Mouse (Mus musculus) hindbrain, embryonic 14.5 days (tissue): ENCODE results near the gene Olfr106-ps. TPM values are rescaled to one million over a fixed set of nuclear protein-coding genes. Genes with fewer than 3 reads are reported as not detected.

Source experiments
- ATAC-seq: fragments of 200-750 bp; cut with Nextera tagmentation; 2 replicates; pipeline ENCODE4 v1.8.0; 2017; ENCODE audit warnings: moderate number of reproducible peaks, mild to moderate bottlenecking, moderate TSS enrichment, moderate library complexity; ENCODE audit not compliant: low FRiP score
- DNase-seq: peaks from one replicate; pipeline ENCODE4 v3.0.0-alpha.2; 2015; ENCODE audit warnings: low spot score
- H3K27ac ChIP-seq: fragments of 300-500 bp; sonication (generic); 2 replicates; pipeline ENCODE4 v1.5.1; 2014; ENCODE audit warnings: mild to moderate bottlenecking, moderate library complexity
- H3K27me3 ChIP-seq: fragments of 300-500 bp; sonication (generic); 2 replicates; pipeline ENCODE4 v1.6.1; 2014; ENCODE audit warnings: mild to moderate bottlenecking, low read length, mixed read lengths; ENCODE audit not compliant: control insufficient read depth, insufficient read depth
- H3K36me3 ChIP-seq: fragments of 300-500 bp; sonication (generic); replicated peaks from 2 replicates; pipeline ENCODE4 v1.6.1; 2014; ENCODE audit not compliant: control insufficient read depth, insufficient read depth
- H3K4me1 ChIP-seq: fragments of 300-500 bp; sonication (generic); replicated peaks from 2 replicates; pipeline ENCODE4 v1.6.1; 2014; ENCODE audit warnings: antibody characterized with exemption, low read length, mixed read lengths; ENCODE audit not compliant: control insufficient read depth, insufficient read depth
- H3K4me2 ChIP-seq: fragments of 300-500 bp; sonication (generic); replicated peaks from 2 replicates; pipeline ENCODE4 v1.6.1; 2014; ENCODE audit warnings: mild to moderate bottlenecking, moderate library complexity
- H3K4me3 ChIP-seq: fragments of 300-500 bp; sonication (generic); replicated peaks from 2 replicates; pipeline ENCODE4 v1.5.1; 2014; ENCODE audit warnings: mild to moderate bottlenecking, low read length
- H3K9ac ChIP-seq: fragments of 300-500 bp; sonication (generic); 2 replicates; pipeline ENCODE4 v1.6.1; 2014
- H3K9me3 ChIP-seq: fragments of 300-500 bp; sonication (generic); 2 replicates; pipeline ENCODE4 v1.6.1; 2016; ENCODE audit warnings: low read length; ENCODE audit not compliant: control insufficient read depth
- WGBS: fragments of 180-500 bp; shearing (Covaris S2); extraction: QIAGEN DNeasy Blood & Tissue Kit; methylation state at CpG from one replicate; pipeline ENCODE4 v1.1.7; 2014; 5-methylcytosine and 5-hydroxymethylcytosine counted together
- polyA plus RNA-seq: library from polyadenylated mRNA; unstranded; fragments of >200 nt; fragmentation: Nextera tagmentation; extraction: Ambion mirVana; gene quantifications from 2 replicates; pipeline ENCODE4 v1.2.1, GENCODE M21; 2014

Gene Olfr106-ps
- polyA plus RNA-seq, result not detected in 2 replicates

DNA sequence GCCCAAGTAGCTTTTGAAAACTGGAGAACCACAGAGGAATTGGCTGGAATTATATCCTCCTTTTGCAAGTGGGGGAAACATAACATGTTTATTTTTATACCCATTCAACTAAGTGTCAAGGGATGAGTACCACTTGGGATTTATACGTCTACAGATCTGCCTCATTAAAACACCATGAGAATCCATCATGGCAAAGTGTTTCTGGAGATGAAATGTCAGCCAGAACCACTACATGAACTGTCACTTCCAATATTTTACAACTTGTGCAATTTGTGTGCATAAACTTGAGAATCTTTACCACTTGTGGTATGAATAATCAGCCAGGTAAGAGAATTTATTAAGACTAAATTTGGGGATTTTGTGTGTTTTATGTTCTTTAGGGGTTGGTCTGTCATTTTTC, at the start of gene Olfr106-ps:
TSS of gene Olfr106-ps (plus strand) at position 301 of the 400 bp plus-strand sequence.
- Histone ChIP-seq H3K9me3 (0 out of 2 replicates have a peak, but pooled peaks cover 4% of the 10 kb centered on the region), H3K27me3 (no peaks in the 10 kb centered on the region), H3K27ac (no peak within 1 kb of the TSS), H3K36me3 (no peaks in the 10 kb centered on the region), H3K4me1 (no peaks in the 10 kb centered on the region), H3K4me3 (no peak within 1 kb of the TSS), H3K4me2 (no peak within 1 kb of the TSS), H3K9ac (no peak within 1 kb of the TSS)
- ATAC-seq (no peak), DNase-seq (no peak)
- 70% methylated on average over 1 of the region's 1 CpGs for WGBS

DNA sequence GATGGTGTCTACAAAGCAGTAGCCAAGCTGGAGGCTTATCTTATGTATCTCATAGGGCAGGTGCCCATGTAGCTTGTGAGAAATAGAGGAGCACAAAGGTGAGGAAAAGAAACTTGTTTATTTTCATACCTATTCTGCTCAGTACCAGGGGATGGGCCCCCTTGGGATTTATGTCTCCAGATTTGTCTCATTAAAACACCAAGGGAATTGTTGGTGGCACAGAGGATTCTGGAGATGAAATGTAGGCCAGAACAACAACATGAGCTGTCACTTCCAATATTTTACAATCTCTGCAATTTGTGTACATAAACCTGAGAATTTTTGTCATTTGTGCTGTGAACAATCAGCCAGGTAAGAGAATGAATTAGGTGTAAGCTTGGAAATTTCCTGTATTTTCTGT, 30.9 kb upstream of the Olfr106-ps start, which contains the start of gene Olfr104-ps:
TSS of gene Olfr104-ps (plus strand) at position 301 of the 400 bp plus-strand sequence.
- H3K27ac ChIP-seq, result no peak within 1 kb of the TSS
- no peak within 1 kb of the TSS for H3K4me3 ChIP-seq
- DNase-seq, result no peak
- no peaks in the 10 kb centered on the region for H3K9me3 ChIP-seq
- no peak for ATAC-seq
- no peaks in the 10 kb centered on the region for H3K27me3 ChIP-seq
- no peak within 1 kb of the TSS for H3K9ac ChIP-seq
- no peaks in the 10 kb centered on the region for H3K36me3 ChIP-seq
- H3K4me1 ChIP-seq, result no peaks in the 10 kb centered on the region
- H3K4me2 ChIP-seq, result no peak within 1 kb of the TSS

DNA sequence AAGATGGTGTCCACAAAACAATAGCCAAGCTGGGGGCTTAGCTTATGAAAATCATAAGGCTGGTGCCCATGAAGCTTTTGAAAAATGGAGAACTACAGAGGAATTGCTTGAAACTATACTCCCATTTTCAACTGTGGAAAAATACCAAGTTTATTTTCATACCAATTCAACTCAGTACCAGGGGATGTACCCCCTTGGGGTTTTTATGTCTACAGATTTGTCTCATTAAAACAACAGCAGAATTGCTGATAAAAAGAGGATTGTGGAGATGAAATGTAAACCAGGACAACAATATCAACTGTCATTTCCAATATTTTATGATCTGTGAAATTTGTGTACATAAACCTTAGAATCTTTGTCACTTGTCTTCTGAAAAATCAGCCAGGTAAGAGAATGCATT, 11.5 kb upstream of the Olfr106-ps start, which contains the start of gene Olfr105-ps:
TSS of gene Olfr105-ps (plus strand) at position 301 of the 400 bp plus-strand sequence.
- H3K27ac ChIP-seq, result no peak within 1 kb of the TSS
- no peak within 1 kb of the TSS for H3K9ac ChIP-seq
- no peaks in the 10 kb centered on the region for H3K4me1 ChIP-seq
- no peaks in the 10 kb centered on the region for H3K36me3 ChIP-seq
- H3K4me3 ChIP-seq, result no peak within 1 kb of the TSS
- H3K9me3 ChIP-seq, result no peaks in the 10 kb centered on the region
- H3K27me3 ChIP-seq, result no peaks in the 10 kb centered on the region
- no peak within 1 kb of the TSS for H3K4me2 ChIP-seq
- DNase-seq (no peak), ATAC-seq (no peak)

DNA sequence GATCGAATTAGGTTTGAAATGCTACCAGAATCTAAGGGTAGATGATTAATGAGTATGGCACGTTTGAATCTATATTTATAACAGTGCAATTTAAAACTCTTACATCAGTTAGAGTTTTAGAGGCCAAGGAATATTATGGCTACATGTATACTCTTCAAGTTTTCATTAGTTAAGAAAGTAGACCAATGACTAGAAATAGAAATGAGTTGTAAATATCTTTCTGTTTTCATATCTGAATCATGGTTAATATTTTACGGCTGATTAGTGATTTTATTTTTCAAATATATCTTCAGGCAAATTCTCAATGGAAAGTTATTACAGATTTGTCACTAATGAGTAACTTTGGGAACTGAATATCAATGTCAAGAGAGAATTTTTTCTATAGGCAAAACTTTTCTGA, 8.7 kb downstream of the Olfr106-ps start, which contains the start of gene Olfr107:
TSS of gene Olfr107 (plus strand) at position 301 of the 400 bp plus-strand sequence.
- WGBS, result 78% methylated on average over 3 of the region's 3 CpGs
- no peak for ATAC-seq
- H3K27ac ChIP-seq, result no peak within 1 kb of the TSS

DNA sequence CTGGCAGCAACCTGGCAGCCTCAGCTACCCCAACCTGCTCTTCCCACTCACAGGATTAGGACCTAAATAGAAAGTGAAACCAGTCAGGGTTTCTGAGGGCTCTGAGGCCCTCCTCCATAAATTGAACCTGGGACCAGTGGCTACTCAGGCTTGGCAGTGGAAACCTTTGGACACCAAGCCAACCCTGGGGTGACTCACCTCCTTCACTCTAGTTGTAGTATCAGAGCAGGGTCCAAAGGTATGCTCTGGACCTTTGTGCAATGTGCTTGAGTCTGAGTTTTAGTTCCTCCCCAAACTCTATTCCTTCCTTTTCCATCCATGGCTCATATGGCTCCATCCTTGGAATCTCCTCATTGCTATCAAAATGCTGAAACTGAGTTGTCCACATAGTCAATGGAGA, 23.2 kb downstream of the Olfr106-ps start:
- no peaks in the 10 kb centered on the region for H3K27me3 ChIP-seq
- H3K9me3 ChIP-seq, result no peaks in the 10 kb centered on the region
- H3K4me2 ChIP-seq, result no peak overlapping the region
- no peaks in the 10 kb centered on the region for H3K36me3 ChIP-seq
- H3K27ac ChIP-seq, result no peak overlapping the region
- no peak for ATAC-seq
- H3K9ac ChIP-seq, result no peak overlapping the region
- H3K4me3 ChIP-seq, result no peak overlapping the region
- no peaks in the 10 kb centered on the region for H3K4me1 ChIP-seq
- no peak for DNase-seq

More for the DNA sequence above, 8.7 kb downstream of the Olfr106-ps start, which contains the start of gene Olfr107:
- no peaks in the 10 kb centered on the region for H3K4me1 ChIP-seq
- no peak within 1 kb of the TSS for H3K4me2 ChIP-seq
- H3K4me3 ChIP-seq, result no peak within 1 kb of the TSS
- no peak within 1 kb of the TSS for H3K9ac ChIP-seq
- H3K36me3 ChIP-seq, result no peaks in the 10 kb centered on the region
- DNase-seq, result no peak
- H3K27me3 ChIP-seq, result no peaks in the 10 kb centered on the region
- no peaks in the 10 kb centered on the region for H3K9me3 ChIP-seq

DNA sequence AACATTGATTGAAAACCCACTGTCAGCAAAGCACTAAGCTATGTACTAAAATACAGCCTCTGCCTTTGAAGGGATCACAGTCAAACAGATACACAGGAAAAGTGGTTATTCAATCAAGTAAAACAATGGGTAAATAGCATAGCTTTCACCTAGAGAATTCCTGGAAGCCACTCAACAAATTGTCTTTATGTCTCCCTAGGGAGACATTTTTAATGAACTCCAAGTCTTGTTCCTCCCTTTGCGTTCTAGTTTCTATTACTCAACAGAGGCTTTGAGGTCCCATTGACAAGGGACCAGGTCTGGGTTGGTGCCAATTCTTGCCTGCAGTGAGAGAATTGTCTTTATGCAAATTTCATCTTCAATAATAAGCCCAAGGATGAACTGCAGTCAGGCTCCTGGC, 55.0 kb downstream of the Olfr106-ps start, which contains the start of gene Olfr108:
TSS of gene Olfr108 (plus strand) at position 301 of the 400 bp plus-strand sequence.
- H3K9ac ChIP-seq, result no peak within 1 kb of the TSS
- no peak within 1 kb of the TSS for H3K27ac ChIP-seq
- H3K4me1 ChIP-seq, result no peaks in the 10 kb centered on the region
- 88% methylated on average over 1 of the region's 1 CpGs for WGBS
- DNase-seq, result no peak
- ATAC-seq, result no peak
- no peaks in the 10 kb centered on the region for H3K27me3 ChIP-seq
- H3K9me3 ChIP-seq, result no peaks in the 10 kb centered on the region
- no peak within 1 kb of the TSS for H3K4me3 ChIP-seq
- no peak within 1 kb of the TSS for H3K4me2 ChIP-seq
- no peaks in the 10 kb centered on the region for H3K36me3 ChIP-seq

Other genes starting within 250 kb of the Olfr106-ps start
- not detected in 2 replicates for gene Olfr93, start 228.9 kb upstream of the Olfr106-ps start, polyA plus RNA-seq
- gene Ubd, start 196.5 kb upstream of the Olfr106-ps start, polyA plus RNA-seq, result not detected in 2 replicates
- 0.21 TPM in 1 of 2 replicates, not detected in the other for gene Olfr94, start 189.4 kb upstream of the Olfr106-ps start, polyA plus RNA-seq
- not detected in 2 replicates for gene Olfr95, start 177.3 kb upstream of the Olfr106-ps start, polyA plus RNA-seq
- gene Olfr96, start 170.2 kb upstream of the Olfr106-ps start, polyA plus RNA-seq, result not detected in 2 replicates
- gene Olfr97, start 153.1 kb upstream of the Olfr106-ps start, polyA plus RNA-seq, result not detected in 2 replicates
- not detected in 2 replicates for gene Olfr98, start 126.6 kb upstream of the Olfr106-ps start, polyA plus RNA-seq
- gene H2-M3, start 120.2 kb upstream of the Olfr106-ps start, polyA plus RNA-seq, result 0.90 and 1.8 TPM in 2 replicates
- not detected in 2 replicates for gene Olfr99, start 106.9 kb upstream of the Olfr106-ps start, polyA plus RNA-seq
- not detected in 2 replicates for gene Olfr101, start 86.1 kb upstream of the Olfr106-ps start, polyA plus RNA-seq
- not detected in 2 replicates for gene Olfr102, start 73.3 kb upstream of the Olfr106-ps start, polyA plus RNA-seq
- gene Olfr103, start 50.7 kb upstream of the Olfr106-ps start, polyA plus RNA-seq, result not detected in 2 replicates
- not detected in 2 replicates for gene Olfr104-ps, start 30.8 kb upstream of the Olfr106-ps start, polyA plus RNA-seq
- gene Olfr105-ps, start 11.4 kb upstream of the Olfr106-ps start, polyA plus RNA-seq, result not detected in 2 replicates
- gene Olfr107, start 8.8 kb downstream of the Olfr106-ps start, polyA plus RNA-seq, result not detected in 2 replicates
- gene Olfr108, start 55.1 kb downstream of the Olfr106-ps start, polyA plus RNA-seq, result not detected in 2 replicates
- gene Olfr109, start 68.5 kb downstream of the Olfr106-ps start, polyA plus RNA-seq, result not detected in 2 replicates
- gene H2-M2, start 93.2 kb downstream of the Olfr106-ps start, polyA plus RNA-seq, result not detected in 2 replicates
- not detected in 2 replicates for gene Olfr110, start 102.1 kb downstream of the Olfr106-ps start, polyA plus RNA-seq
- gene Olfr111, start 117.6 kb downstream of the Olfr106-ps start, polyA plus RNA-seq, result not detected in 2 replicates
- not detected in 2 replicates for gene Olfr112, start 179.1 kb downstream of the Olfr106-ps start, polyA plus RNA-seq
- not detected in 2 replicates for gene Olfr113, start 187.3 kb downstream of the Olfr106-ps start, polyA plus RNA-seq
- gene Olfr114, start 202.3 kb downstream of the Olfr106-ps start, polyA plus RNA-seq, result not detected in 2 replicates
- gene Olfr115, start 236.7 kb downstream of the Olfr106-ps start, polyA plus RNA-seq, result not detected in 2 replicates
- not detected in 2 replicates for gene Olfr116, start 236.8 kb downstream of the Olfr106-ps start, polyA plus RNA-seq